Mouse (Mus musculus): ENCODE measurements around the gene Nck2.
"Not testable (repeated sequence)": the region's sequence is repeated elsewhere in the genome, so short reads cannot be mapped to it uniquely, and the experiment has no call there.

Gene Nck2

DNA sequence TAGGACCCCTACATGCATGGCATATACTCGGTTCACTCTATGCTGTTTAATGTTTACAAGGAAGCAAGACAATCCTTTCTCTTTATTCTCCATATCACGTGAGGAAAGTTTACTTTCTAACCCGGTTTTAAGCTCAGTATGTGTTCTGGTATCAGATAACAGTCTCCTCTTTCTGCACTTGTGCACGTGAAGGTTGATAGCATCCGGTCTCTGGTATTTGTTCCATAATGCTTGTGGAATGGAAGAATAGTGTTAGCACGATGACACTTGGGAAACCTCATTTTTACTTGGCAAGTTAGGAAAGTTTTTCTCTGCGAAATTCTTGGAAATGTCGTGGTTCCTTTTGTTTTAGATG, 58.4 kb downstream of the Nck2 start:
- DNase-seq = no peak

DNA sequence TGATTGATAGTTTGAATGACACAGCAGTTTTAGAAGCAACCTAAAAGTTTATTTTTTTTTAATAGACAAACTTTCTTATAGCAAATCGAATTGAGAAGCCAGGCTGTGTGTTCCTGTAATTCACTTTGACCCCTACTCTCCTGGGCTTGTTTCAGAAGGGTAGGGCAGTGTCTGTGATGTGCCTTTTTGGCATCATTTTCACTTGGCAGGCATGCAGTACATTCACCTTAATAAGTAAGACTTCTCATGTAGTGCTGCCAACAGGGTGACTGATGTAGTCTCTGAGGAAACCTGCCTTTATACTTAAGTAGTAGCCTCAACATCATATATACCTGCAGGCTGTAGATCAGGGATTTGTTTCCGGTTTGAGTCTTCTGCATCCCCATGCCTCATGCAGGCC, 58.9 kb downstream of the Nck2 start:
- no peak for DNase-seq

DNA sequence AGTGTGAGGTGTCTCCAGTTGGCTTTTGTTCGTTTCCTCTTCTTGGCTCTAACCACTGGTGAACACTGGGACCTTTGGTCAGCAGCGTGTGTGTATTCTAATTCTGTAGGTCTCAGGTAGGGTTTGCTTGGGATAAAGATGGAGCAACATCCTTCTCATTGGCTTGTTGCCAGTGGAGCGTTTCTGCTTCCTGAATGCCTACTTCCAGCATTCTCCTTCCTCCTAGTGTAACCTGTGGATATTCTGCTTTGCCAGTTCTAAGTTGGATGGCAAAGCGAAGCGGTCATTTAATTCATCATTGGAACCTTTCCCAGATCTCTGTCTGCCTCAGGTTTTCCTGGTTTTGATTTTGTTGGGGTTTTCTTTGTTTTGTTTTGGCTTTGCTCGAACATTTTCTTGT, 59.3 kb downstream of the Nck2 start:
- DNase-seq = no peak

DNA sequence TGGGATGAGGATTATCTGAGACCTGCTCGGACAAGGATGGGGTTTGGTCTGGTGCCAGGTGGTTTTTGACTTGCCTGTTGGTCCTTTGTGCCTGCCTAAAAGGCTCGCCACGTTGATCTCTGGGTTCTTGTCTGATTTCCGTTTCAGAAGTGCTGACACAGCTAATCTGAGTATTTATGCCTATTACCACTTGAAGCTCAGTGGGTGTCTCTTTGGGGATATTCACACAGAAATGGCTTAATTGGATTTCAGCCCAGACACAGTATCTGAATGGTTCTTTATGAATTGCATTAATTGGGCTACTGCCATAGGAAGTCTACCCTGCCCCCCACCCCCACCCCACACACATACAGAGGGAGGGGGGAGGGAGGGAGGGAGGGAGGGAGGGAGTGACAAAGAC, 59.9 kb downstream of the Nck2 start:
- DNase-seq = peak; percentile 45

DNA sequence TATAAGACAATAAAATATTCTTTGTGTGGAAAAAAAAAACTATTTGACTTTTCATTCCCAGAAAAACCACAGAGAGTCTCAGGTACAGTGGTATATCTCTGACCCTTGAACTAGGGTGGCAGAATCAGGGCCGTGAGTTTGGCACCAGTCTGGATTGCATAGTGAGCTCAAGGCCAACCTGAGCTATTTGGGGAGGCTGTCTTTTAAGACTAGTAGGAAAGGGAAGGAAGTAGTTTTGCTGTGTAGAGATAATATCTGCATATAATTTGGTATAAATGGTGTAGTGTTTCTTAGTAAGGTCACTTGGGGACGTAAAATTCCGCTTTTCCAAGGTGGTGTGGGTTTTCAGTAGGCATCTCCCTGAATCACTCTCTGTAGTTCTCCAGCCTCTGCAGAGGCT, 62.3 kb downstream of the Nck2 start:
- DNase-seq = no peak

DNA sequence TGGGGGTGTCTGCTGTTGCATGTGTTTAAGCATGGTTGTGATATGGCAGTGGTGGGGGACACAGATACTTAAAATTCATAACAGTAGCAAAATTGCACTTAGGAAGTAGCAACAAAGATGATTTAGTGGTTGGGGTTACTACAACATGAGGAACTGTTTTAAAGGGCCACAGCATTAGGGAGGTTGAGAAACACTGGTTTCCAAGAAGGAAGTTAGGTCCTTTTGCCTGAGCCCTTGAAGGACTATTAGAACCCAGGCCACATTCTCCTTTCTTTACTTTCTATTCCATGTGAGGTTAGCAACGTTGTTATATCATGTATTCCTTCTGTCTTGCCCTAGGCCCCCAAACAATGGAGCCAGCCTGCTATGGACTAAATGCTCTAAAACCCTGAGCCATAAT, 63.4 kb downstream of the Nck2 start:
- no peak for DNase-seq

DNA sequence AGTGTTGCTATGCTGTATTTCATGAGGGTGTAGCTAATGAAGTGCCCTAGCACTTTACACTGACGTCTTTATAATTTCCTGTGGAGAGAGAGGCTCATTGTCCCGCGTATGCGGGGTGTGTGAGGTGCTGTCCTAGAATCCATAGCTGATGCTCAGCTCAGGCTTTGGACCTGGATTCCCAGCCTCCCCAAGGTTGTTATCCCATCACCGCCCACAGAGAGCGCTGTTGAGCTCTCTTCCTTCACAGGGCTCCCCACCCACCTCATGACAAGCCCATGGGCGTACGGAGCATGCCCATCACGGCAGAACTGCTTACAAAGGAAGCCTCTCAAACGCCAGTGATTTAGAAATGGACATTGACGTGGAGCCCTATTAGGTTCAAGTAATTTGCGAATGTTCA, 66.9 kb downstream of the Nck2 start:
- DNase-seq = peak; percentile 67

DNA sequence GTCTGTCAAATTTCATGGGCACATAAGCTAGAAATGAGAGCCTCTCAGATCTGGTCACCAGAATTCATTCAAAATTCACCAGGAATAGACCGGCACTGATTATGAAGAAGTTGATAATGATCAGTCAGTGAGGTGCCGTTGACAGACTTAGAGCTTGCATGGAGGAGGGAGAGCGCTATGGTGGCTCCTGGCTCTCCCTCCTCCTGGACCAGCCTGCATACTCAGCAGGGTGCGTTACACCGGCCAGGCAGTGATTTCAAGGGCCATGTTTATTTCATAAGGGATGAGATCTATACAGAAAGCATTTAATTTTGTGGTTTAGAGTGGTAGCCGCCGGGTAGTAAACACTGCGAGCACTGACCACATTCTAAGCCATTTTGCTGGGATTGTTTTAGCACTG, 67.3 kb downstream of the Nck2 start:
- DNase-seq = peak; percentile 78

DNA sequence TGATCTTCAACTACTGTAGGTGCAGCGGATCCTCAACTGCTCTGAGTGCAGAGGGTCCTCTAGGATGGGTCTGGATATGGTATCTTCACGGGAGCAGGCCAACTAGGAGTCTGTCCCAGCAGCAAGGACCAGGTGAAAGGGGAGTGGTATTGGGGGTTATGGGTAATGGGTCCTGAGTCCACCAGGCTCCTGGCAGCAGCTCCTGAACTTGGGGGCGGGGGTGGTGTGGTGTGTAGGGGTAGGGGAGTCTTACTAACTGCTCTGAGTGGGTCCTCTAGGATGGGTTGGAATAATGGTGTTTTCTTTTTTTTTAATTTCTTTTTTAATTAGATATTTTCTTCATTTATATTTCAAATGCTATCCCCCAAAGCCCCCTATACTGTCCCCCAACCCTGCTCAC, 73.0 kb downstream of the Nck2 start:
- DNase-seq = no peak

DNA sequence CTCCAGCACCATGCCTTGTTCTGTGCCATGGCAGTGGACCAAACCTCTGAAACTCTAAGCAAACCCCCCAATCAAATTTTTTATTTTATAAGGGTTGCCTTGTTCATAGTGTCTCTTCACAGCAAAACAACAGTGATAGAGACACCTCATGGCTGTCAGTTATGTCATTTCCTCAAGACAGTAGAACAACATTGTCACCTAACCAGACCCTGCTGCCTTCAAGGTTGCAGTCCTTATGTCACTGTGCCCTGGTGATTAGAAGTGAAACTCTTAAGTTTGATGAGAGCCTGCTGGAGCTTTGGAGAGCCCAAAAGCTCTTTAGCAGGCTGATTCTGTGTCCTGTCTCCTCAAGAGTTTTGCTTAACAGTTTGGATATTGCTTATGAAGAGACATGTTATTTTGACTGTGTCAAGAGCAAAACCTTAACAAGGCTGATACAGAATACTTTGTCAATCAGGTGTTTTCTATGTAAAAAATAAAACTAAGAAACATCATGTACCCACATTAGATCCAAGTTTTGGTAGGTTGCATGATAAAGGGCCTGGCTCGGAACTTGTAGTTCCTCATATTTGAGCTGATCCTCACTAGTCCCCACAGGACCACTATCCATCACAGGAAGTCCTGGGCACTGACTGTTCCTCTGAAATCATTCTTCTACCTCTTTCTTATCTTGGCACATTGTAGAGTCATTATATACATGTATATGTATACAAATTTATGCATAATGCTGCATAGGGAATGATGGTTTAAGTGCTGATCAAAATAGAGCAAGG, 76.0 kb downstream of the Nck2 start:
- no peak for DNase-seq

DNA sequence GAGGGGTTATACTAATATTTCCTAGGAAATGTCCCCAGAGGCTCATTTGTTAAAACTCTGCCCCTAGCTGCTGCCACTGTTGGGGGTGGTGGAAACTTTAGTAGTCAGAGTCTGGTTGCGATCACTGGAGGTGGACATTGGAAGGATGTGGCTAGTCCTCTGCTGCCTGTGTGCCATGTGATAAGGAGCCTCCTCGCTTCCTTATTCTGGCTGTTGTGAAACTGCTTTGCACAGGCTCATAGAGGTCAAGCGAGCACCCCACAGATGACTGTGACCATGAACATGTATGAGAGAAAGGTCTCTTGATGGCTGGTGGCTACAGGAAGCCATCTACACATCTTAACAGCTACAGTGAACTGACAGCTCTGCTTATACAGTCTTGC, 76.6 kb downstream of the Nck2 start:
- no peak for DNase-seq

DNA sequence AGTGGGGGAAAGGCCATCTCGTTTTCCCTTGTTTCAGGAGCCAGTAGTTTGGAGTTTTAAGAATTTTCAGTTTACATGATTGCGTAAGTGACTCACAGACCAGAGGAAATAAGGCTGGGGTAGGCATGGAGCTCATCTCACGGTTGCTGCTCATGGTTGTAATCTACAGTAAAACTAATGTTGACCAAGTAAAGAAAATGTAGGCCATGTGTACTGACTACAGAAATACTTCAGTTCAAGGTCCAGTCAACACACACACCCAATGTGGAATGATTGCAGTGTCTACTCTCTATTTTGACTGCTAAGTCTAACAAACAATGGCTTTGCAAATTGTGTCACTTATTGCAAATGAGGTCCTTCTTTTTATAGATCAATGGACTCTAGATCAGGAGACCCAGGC, 77.1 kb downstream of the Nck2 start:
- no peak for DNase-seq

DNA sequence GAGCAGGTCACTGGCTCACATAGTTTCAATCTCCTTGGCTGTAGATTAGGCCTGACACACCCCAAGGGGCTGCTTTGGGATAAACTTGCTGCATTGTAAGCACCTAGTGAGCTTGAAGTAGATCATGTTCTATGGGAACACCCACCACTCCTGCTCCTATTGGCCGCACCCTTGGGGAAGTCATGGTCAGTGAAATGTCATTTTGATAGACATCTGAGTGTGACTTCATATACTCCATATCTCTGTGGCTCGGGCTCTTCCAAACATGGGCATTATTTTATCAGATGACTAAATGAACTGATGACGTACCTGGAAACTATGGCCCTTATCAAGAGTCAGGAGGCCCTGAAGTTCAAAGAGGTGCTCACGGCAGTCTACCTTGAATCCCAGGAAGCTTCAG, 77.6 kb downstream of the Nck2 start:
- no peak for DNase-seq

DNA sequence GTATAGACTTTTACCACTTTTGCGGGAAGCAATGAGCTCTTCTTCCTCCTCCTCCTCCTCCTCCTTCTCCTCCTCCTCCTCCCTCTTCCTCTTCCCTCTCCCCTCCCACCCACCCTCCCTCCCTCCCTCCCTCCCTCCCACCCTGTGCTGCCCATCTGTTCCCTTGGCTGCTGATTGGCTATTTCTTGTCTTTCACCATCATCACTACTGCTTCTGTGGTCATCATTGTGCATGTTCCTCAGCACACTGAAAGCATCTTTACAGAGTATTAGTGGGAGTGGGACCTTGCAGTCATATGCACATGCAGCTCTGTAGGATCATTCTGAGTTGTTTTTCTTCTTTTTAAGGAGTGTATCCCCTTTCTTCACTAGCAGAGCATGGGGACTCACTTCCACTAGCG, 78.6 kb downstream of the Nck2 start:
- DNase-seq = no peak

DNA sequence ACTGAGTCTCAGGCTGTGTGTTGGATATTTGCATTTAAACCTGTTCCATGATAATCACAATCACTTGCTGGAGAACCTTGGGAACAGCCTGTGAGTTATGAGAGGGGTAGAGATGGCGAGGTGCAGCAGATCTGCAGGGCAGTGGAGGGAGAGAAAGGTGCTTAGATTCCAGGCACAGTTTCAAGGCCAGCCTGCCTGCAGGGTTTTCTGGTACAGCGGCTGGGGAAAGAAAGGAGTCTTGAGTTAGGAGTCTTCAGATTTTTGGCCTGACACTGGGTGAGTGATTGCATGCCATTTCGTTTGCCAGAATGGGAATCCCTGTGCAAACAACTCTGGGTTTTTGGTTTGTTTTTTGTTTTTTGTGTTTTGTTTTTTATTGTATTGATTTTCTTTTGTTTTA, 80.0 kb downstream of the Nck2 start:
- no peak for DNase-seq

DNA sequence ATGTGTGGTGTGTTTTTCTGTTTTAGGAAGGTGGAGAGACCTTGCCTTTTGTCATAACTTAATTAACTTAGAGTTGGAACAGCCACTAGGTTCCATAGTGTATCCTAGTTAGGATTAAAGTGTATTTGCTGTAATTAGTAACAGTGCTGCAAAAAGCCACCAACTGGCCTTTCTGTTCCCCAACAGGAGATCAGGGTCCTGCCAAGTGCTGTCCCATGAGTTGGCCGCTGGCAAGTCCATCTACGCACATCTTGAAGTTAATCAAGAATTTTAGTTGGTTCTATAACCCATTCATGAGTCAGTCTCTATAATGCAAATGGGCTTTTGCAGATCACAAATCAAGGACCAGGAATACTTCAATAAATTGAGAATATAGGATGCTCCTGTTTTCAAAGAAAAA, 83.9 kb downstream of the Nck2 start:
- no peak for DNase-seq

DNA sequence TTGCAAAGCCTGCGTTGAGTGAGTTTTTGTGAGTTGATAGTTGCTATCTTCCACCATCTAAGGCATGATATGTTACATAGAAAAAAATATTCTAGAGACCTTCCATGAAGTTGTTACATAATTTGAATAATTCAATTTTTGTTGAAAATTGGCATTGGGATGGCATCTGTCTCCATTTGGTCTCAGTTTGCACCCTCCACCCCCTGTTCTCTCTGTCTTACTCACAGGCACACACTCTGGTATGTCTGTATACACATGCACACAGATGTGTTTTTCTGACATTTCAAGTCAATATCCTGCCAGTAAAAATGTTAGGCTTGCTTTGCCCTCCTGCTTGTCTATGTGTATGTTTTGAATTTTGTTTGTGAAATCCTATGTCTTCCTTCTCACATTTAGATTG, 84.7 kb downstream of the Nck2 start:
- no peak for DNase-seq

DNA sequence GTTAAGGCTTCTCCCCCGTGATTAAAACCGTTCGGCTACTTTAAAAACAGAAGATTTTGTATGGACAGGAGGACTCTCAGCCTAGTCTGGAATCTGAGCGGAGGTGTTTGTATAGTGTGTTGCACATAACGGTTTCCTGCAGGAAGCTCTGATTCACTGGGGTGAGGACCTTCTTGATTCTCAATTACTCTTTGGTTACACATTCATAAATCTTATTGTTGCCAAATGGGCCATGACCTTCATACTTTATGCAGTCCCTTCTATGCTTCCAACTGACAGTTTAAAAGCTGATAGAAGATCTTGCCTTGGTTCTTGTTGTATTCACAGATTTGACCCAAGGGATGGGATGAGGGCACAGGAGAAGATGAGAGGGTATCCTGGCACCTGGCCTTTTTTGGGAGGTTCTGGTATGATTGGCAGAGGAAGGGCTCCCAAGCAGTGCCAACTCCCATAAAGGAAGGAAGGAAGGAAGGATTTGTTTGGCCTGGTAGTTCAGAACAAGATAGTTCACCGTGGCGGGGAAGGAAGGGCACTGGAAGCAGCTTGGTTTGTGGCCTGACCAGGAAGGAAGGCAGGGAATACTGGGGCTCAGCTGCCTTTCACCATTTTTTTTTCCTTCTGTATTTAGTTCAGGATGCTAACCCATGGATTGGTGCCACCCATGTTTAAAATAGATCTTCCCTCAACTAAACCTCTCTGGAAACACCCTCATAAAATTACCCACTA, 86.1 kb downstream of the Nck2 start:
- DNase-seq = no peak

DNA sequence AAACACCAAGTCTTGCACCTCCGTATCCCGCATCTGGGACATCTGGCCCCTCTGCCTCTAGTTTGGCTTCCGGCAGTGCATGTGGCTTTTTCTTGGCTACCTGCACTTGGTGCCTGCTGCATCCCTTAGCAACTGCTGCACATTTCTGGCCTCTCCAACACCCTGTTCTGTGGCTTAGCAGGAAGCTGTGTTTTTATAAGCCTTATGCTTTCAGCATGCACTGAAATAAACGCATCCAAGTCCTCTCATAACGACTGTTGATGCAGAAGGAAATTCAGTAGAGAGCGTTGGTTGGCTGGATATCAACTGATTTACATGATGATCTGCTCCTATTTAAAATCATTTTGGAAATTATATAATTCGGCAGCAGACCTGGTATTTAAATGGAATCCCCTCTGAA, 86.9 kb downstream of the Nck2 start:
- no peak for DNase-seq

DNA sequence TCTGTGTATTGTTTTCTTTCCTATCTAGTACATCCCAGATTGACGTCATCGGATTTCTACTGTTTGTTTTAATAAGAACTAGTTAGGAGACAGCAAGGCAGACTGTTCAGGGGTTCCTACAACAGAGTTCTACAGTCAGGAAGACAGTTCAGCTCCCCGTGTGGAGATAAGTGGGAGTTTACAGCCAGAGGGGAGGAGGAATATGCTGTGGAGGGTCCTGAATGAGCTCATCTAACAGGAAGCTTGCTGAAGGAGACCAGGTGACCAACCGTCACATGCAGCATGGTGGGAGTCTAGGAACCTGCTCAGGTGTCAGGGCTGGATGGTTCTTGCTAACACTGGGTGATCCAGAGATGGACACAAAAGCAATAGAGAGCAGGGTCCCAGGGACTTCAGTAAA, 87.9 kb downstream of the Nck2 start:
- DNase-seq = no peak

DNA sequence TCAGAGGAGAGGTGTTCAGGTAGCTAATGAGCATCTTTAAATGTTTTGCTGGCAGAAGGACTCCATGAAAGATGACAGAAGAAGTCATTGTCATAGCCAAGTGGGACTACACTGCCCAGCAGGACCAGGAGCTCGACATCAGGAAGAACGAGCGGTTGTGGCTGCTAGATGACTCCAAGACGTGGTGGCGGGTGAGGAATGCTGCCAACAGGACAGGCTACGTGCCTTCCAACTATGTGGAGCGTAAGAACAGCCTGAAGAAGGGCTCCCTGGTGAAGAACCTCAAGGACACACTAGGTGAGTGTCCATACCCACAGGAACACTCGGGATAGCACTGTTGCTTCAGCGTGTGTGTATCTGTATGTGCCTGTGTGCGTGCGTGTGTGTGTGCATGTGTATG, 89.1 kb downstream of the Nck2 start:
- not testable (repeated sequence) for DNase-seq

DNA sequence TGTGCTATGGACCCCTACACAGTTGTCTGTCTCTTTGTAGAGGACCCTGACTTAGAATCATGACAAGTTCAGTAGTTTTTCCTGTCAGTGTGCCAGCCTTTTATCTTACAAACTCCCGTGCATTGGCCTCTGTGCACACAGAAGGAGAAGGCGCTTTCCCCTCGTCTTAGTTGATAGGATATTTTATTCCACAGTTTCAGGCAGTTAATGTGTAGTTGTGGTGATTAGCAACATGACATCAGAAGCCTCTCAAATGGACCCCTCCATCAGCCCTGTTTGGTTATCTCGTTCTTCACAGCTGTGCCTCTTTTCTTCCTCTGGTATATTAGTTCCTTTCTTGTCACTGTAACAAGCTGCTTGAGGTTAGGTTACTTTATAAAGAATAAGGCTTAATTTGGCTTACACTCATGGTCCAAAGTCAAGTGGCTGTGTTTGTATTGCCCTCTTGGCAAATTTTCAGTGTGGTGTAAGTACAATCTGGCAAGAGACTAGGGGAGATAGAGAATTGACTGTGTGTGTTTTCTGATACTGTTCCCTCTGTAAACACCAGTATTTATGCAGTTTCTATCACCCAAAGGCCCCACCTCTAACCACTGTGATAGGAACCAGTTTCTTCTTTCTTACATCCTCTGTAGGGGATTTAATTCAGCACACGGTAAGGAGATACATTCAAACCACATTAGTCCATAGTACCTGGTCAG, 89.8 kb downstream of the Nck2 start:
- no peak for DNase-seq

DNA sequence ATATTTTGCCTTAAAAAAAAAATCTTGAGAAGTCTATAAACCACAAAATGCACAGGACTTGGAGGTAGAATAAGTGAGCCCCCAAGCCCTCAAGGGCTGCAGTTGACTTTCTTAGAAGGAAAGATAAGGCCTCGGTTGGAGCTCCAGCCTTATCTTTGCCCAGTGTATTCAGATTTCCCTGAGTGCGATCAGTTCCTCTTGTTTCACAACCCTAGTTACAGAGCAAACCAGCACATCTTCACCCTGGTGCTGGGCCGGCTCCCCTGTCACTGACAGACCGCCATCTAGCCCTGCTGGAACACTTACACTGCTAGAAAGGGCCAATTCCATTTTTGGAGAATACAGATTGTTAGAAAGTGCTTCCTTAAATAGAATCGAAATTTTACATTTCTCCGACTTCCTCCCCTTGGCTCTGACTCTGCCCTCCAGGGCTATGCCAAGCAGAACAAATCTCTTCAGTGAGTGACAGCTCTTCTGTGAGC, 91.2 kb downstream of the Nck2 start:
- DNase-seq = no peak

DNA sequence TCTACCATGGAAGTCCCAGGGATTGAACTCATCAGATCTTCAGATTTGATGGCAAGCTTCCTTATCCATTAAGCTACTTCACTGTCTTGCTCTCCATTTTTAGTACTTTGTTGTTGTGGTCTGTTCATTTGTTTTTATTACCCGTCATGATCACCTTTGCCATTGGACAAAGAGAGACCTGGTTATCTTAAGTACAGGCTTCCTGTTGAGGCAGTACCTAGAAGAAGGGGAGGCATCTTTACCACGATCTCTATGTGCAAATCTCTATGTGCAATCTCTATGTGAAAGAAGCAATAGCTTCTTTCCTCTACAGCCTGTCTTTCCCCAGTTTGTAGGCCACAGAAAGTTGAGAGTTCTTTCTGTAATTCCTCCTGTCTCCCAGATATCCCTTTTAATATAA, 91.9 kb downstream of the Nck2 start:
- DNase-seq = no peak
